Mouse (Mus musculus): ENCODE results near the gene Ldb2. TPM values are rescaled to one million over a fixed set of nuclear protein-coding genes. Genes with fewer than 3 reads are reported as not detected.

Gene Ldb2
- polyA plus RNA-seq, 1 experiment from 2014 or later: 21.3 TPM

GRCm38 (mm10) chr5:44529001-44529400 lies 270.5 kb downstream of the Ldb2 start:
- no peaks in the 10 kb centered on the region for H3K4me1 ChIP-seq
- no peaks in the 10 kb centered on the region for H3K9me3 ChIP-seq
- no peaks in the 10 kb centered on the region for H3K27me3 ChIP-seq (replicated peaks)
- no peak for ATAC-seq (ENCODE audit: low FRiP score, low read depth)
- H3K4me2 ChIP-seq (replicated peaks): no peak overlapping the region
- WGBS: 91% methylated on average over 1 of the region's 1 CpGs
- no peaks in the 10 kb centered on the region for H3K36me3 ChIP-seq
- no peak overlapping the region for H3K9ac ChIP-seq
- H3K27ac ChIP-seq: no peak overlapping the region
- H3K4me3 ChIP-seq: no peak overlapping the region

- Histone ChIP-seq H3K27me3 (replicated peaks) (no peaks in the 10 kb centered on the region), H3K9ac (no peak overlapping the region), H3K9me3 (no peaks in the 10 kb centered on the region), H3K27ac (no peak overlapping the region), H3K4me2 (replicated peaks) (no peak overlapping the region), H3K4me3 (no peak overlapping the region), H3K36me3 (no peaks in the 10 kb centered on the region), H3K4me1 (no peaks in the 10 kb centered on the region)
- WGBS: 95% methylated on average over 5 of the region's 5 CpGs
- no peak for ATAC-seq (ENCODE audit: low FRiP score, low read depth)
Observed at GRCm38 (mm10) chr5:44505221-44505620, 294.3 kb downstream of the Ldb2 start.

GRCm38 (mm10) chr5:44504786-44505185 lies 294.7 kb downstream of the Ldb2 start:
- ATAC-seq (ENCODE audit: low FRiP score, low read depth): no peak

GRCm38 (mm10) chr5:44498229-44498628 lies 301.3 kb downstream of the Ldb2 start:
- Histone ChIP-seq H3K27ac (no peak overlapping the region), H3K27me3 (replicated peaks) (no peaks in the 10 kb centered on the region), H3K4me2 (replicated peaks) (no peak overlapping the region), H3K9me3 (no peaks in the 10 kb centered on the region), H3K4me1 (no peaks in the 10 kb centered on the region), H3K4me3 (no peak overlapping the region), H3K9ac (no peak overlapping the region), H3K36me3 (no peaks in the 10 kb centered on the region)
- WGBS: 88% methylated on average over 1 of the region's 1 CpGs
- no peak for ATAC-seq (ENCODE audit: low FRiP score, low read depth)

More at GRCm38 (mm10) chr5:44504786-44505185, 294.7 kb downstream of the Ldb2 start:
- no peak overlapping the region for H3K9ac ChIP-seq
- no peaks in the 10 kb centered on the region for H3K36me3 ChIP-seq
- H3K4me2 ChIP-seq (replicated peaks): no peak overlapping the region
- H3K4me1 ChIP-seq: no peaks in the 10 kb centered on the region
- H3K27ac ChIP-seq: no peak overlapping the region
- no peaks in the 10 kb centered on the region for H3K27me3 ChIP-seq (replicated peaks)
- H3K9me3 ChIP-seq: no peaks in the 10 kb centered on the region
- 87% methylated on average over 5 of the region's 5 CpGs for WGBS
- H3K4me3 ChIP-seq: no peak overlapping the region

- Histone ChIP-seq H3K27me3 (replicated peaks) (no peaks in the 10 kb centered on the region), H3K27ac (no peak overlapping the region), H3K4me3 (no peak overlapping the region), H3K4me1 (no peaks in the 10 kb centered on the region), H3K36me3 (no peaks in the 10 kb centered on the region), H3K9ac (no peak overlapping the region), H3K4me2 (replicated peaks) (no peak overlapping the region), H3K9me3 (no peaks in the 10 kb centered on the region)
- no peak for ATAC-seq (ENCODE audit: low FRiP score, low read depth)
- 73% methylated on average over 3 of the region's 3 CpGs for WGBS
Observed at GRCm38 (mm10) chr5:44496854-44497253, 302.6 kb downstream of the Ldb2 start.

GRCm38 (mm10) chr5:44495092-44495491 lies 304.4 kb downstream of the Ldb2 start:
- Histone ChIP-seq H3K36me3 (no peaks in the 10 kb centered on the region), H3K27ac (no peak overlapping the region), H3K9ac (no peak overlapping the region), H3K4me2 (replicated peaks) (no peak overlapping the region), H3K4me1 (no peaks in the 10 kb centered on the region), H3K9me3 (no peaks in the 10 kb centered on the region), H3K4me3 (no peak overlapping the region), H3K27me3 (replicated peaks) (no peaks in the 10 kb centered on the region)
- ATAC-seq (ENCODE audit: low FRiP score, low read depth): no peak
- WGBS: 86% methylated on average over 4 of the region's 4 CpGs

GRCm38 (mm10) chr5:44494133-44494532 lies 305.3 kb downstream of the Ldb2 start:
- Histone ChIP-seq H3K9ac (no peak overlapping the region), H3K4me2 (replicated peaks) (no peak overlapping the region), H3K27me3 (replicated peaks) (no peaks in the 10 kb centered on the region), H3K4me3 (no peak overlapping the region), H3K36me3 (no peaks in the 10 kb centered on the region), H3K27ac (no peak overlapping the region), H3K9me3 (no peaks in the 10 kb centered on the region), H3K4me1 (no peaks in the 10 kb centered on the region)
- 78% methylated on average over 9 of the region's 9 CpGs for WGBS
- no peak for ATAC-seq (ENCODE audit: low FRiP score, low read depth)

GRCm38 (mm10) chr5:44491526-44491925 lies 308.0 kb downstream of the Ldb2 start:
- Histone ChIP-seq H3K9me3 (no peaks in the 10 kb centered on the region), H3K4me3 (no peak overlapping the region), H3K9ac (no peak overlapping the region), H3K4me2 (replicated peaks) (no peak overlapping the region), H3K36me3 (no peaks in the 10 kb centered on the region), H3K27me3 (replicated peaks) (no peaks in the 10 kb centered on the region), H3K27ac (no peak overlapping the region), H3K4me1 (no peaks in the 10 kb centered on the region)
- no peak for ATAC-seq (ENCODE audit: low FRiP score, low read depth)
- 100% methylated on average over 1 of the region's 1 CpGs for WGBS

GRCm38 (mm10) chr5:44490462-44490861 lies 309.0 kb downstream of the Ldb2 start:
- H3K4me3 ChIP-seq: no peak overlapping the region
- no peaks in the 10 kb centered on the region for H3K4me1 ChIP-seq
- no peak overlapping the region for H3K27ac ChIP-seq
- H3K36me3 ChIP-seq: no peaks in the 10 kb centered on the region
- no peaks in the 10 kb centered on the region for H3K27me3 ChIP-seq (replicated peaks)
- 95% methylated on average over 6 of the region's 6 CpGs for WGBS
- no peak for ATAC-seq (ENCODE audit: low FRiP score, low read depth)
- no peak overlapping the region for H3K9ac ChIP-seq
- no peaks in the 10 kb centered on the region for H3K9me3 ChIP-seq
- H3K4me2 ChIP-seq (replicated peaks): no peak overlapping the region

- Histone ChIP-seq H3K27ac (no peak overlapping the region), H3K4me3 (no peak overlapping the region), H3K27me3 (replicated peaks) (no peaks in the 10 kb centered on the region), H3K9me3 (no peaks in the 10 kb centered on the region), H3K9ac (no peak overlapping the region), H3K4me1 (peaks cover 12% of the 10 kb centered on the region; the same call in 1 of the 2 replicates), H3K36me3 (no peaks in the 10 kb centered on the region), H3K4me2 (replicated peaks) (no peak overlapping the region)
- peak; percentile 86 for ATAC-seq (ENCODE audit: low FRiP score, low read depth)
- WGBS: 69% methylated on average over 11 of the region's 11 CpGs
Observed at GRCm38 (mm10) chr5:44483426-44484106, 315.9 kb downstream of the Ldb2 start.

GRCm38 (mm10) chr5:44481406-44481805 lies 318.1 kb downstream of the Ldb2 start:
- no peak for ATAC-seq (ENCODE audit: low FRiP score, low read depth)
- H3K4me2 ChIP-seq (replicated peaks): no peak overlapping the region
- WGBS: 85% methylated on average over 4 of the region's 4 CpGs
- no peak overlapping the region for H3K9ac ChIP-seq
- H3K4me1 ChIP-seq: peaks cover 12% of the 10 kb centered on the region; the same call in 1 of the 2 replicates
- no peaks in the 10 kb centered on the region for H3K27me3 ChIP-seq (replicated peaks)
- H3K36me3 ChIP-seq: no peaks in the 10 kb centered on the region
- H3K4me3 ChIP-seq: no peak overlapping the region
- no peak overlapping the region for H3K27ac ChIP-seq
- H3K9me3 ChIP-seq: no peaks in the 10 kb centered on the region

- H3K36me3 ChIP-seq: no peaks in the 10 kb centered on the region
- H3K9ac ChIP-seq: no peak overlapping the region
- no peaks in the 10 kb centered on the region for H3K4me1 ChIP-seq
- no peaks in the 10 kb centered on the region for H3K9me3 ChIP-seq
- 0 out of 2 replicates have a peak, but pooled peaks have one; percentile 22 for ATAC-seq (ENCODE audit: low FRiP score, low read depth)
- H3K27me3 ChIP-seq (replicated peaks): no peaks in the 10 kb centered on the region
- H3K4me2 ChIP-seq (replicated peaks): no peak overlapping the region
- no peak overlapping the region for H3K4me3 ChIP-seq
- WGBS: 36% methylated on average over 4 of the region's 4 CpGs
- H3K27ac ChIP-seq: no peak overlapping the region
Observed at GRCm38 (mm10) chr5:44476356-44476755, 323.1 kb downstream of the Ldb2 start.

GRCm38 (mm10) chr5:44475543-44475942 lies 323.9 kb downstream of the Ldb2 start:
- Histone ChIP-seq H3K4me3 (no peak overlapping the region), H3K4me1 (no peaks in the 10 kb centered on the region), H3K4me2 (replicated peaks) (no peak overlapping the region), H3K36me3 (no peaks in the 10 kb centered on the region), H3K9ac (no peak overlapping the region), H3K27ac (no peak overlapping the region), H3K9me3 (no peaks in the 10 kb centered on the region), H3K27me3 (replicated peaks) (no peaks in the 10 kb centered on the region)
- ATAC-seq (ENCODE audit: low FRiP score, low read depth): no peak
- 84% methylated on average over 1 of the region's 1 CpGs for WGBS

Measured in neural tube, embryonic 12.5 days (tissue).